ENCODE assay signal across 10 mouse cellular contexts in genomic region chr12:108272143-108272635, GRCm38 (mm10). TPM values are rescaled to one million over a fixed set of nuclear protein-coding genes. Genes with fewer than 3 reads are reported as not detected.
DNase-seq lines count a peak whose midpoint lies in the region; ATAC-seq lines count a peak whose summit lies in the region.
"Had no signal": no experiment of that assay in that cellular context is flagged by ENCODE, and none has a peak within 500 bp of the region (broad histone marks: within the 10 kb centered on the region; RNA-seq: fewer than 3 reads in every experiment).

No protein-coding gene starts in this region.

- H3K4me3 ChIP-seq in kidney, embryonic 14.5 days (ENCODE audit: low read length) = no peak overlapping the region
- no peak overlapping the region for H3K4me3 ChIP-seq in embryonic facial prominence, embryonic 15.5 days (replicated peaks)
- peak overlapping the region; percentile 65 for H3K4me3 ChIP-seq in hindbrain, embryonic 14.5 days (replicated peaks; ENCODE audit: low read length)
- peak overlapping the region; percentile 90 for H3K4me3 ChIP-seq in midbrain, embryonic 15.5 days

- H3K27ac ChIP-seq in kidney, embryonic 14.5 days (ENCODE audit: low read depth, low read length) = no peak overlapping the region
- H3K27ac ChIP-seq in embryonic facial prominence, embryonic 15.5 days (replicated peaks) = no peak overlapping the region
- H3K27ac ChIP-seq in hindbrain, embryonic 14.5 days = no peak overlapping the region
- H3K27ac ChIP-seq in midbrain, embryonic 15.5 days = no peak overlapping the region

- 64% methylated on average over 7 of the region's 7 CpGs for WGBS in kidney, embryonic 14.5 days
- 54% methylated on average over 7 of the region's 7 CpGs for WGBS in embryonic facial prominence, embryonic 15.5 days
- 43% methylated on average over 7 of the region's 7 CpGs for WGBS in hindbrain, embryonic 14.5 days
- 48% methylated on average over 7 of the region's 7 CpGs for WGBS in midbrain, embryonic 15.5 days

- no peak overlapping the region for H3K9ac ChIP-seq in kidney, embryonic 14.5 days (ENCODE audit: low read depth, low read length)
- no peak overlapping the region for H3K9ac ChIP-seq in embryonic facial prominence, embryonic 15.5 days
- peak overlapping the region; percentile 90 for H3K9ac ChIP-seq in hindbrain, embryonic 14.5 days
- peak overlapping the region; percentile 15; the same call in 1 of the 2 replicates for H3K9ac ChIP-seq in midbrain, embryonic 15.5 days

- peaks cover 8% of the 10 kb centered on the region; the same call in 1 of the 2 replicates for H3K27me3 ChIP-seq in kidney, embryonic 14.5 days (ENCODE audit: control insufficient read depth, insufficient read depth, low read length)
- no peaks in the 10 kb centered on the region for H3K27me3 ChIP-seq in embryonic facial prominence, embryonic 15.5 days
- no peaks in the 10 kb centered on the region for H3K27me3 ChIP-seq in hindbrain, embryonic 14.5 days (ENCODE audit: control insufficient read depth, insufficient read depth, low read length)
- H3K27me3 ChIP-seq in midbrain, embryonic 15.5 days (replicated peaks) = no peaks in the 10 kb centered on the region

- peaks cover 36% of the 10 kb centered on the region for H3K4me1 ChIP-seq in kidney, embryonic 14.5 days (ENCODE audit: control insufficient read depth, insufficient read depth, low read length)
- peaks cover 60% of the 10 kb centered on the region for H3K4me1 ChIP-seq in embryonic facial prominence, embryonic 15.5 days
- H3K4me1 ChIP-seq in hindbrain, embryonic 14.5 days (replicated peaks; ENCODE audit: control insufficient read depth, insufficient read depth, low read length) = peaks cover 65% of the 10 kb centered on the region
- peaks cover 71% of the 10 kb centered on the region for H3K4me1 ChIP-seq in midbrain, embryonic 15.5 days

- ATAC-seq in kidney, embryonic 14.5 days (ENCODE audit: low FRiP score, low TSS enrichment) = no peak
- ATAC-seq in embryonic facial prominence, embryonic 15.5 days (ENCODE audit: insufficient number of reproducible peaks, low FRiP score, low TSS enrichment, low read depth) = no peak
- no peak for ATAC-seq in hindbrain, embryonic 14.5 days (ENCODE audit: low FRiP score)
- no peak for ATAC-seq in midbrain, embryonic 15.5 days (replicated peaks)

- H3K4me2 ChIP-seq in kidney, embryonic 14.5 days (replicated peaks; ENCODE audit: low read depth, low read length) = peak overlapping the region; percentile 99; the same call in 1 of the 2 replicates
- peak overlapping the region; percentile 96 for H3K4me2 ChIP-seq in embryonic facial prominence, embryonic 15.5 days (replicated peaks)
- H3K4me2 ChIP-seq in hindbrain, embryonic 14.5 days (replicated peaks) = peak overlapping the region; percentile 97
- peak overlapping the region; percentile 71 for H3K4me2 ChIP-seq in midbrain, embryonic 15.5 days

- no peaks in the 10 kb centered on the region for H3K36me3 ChIP-seq in kidney, embryonic 14.5 days (ENCODE audit: control insufficient read depth, insufficient read depth, low read length)
- H3K36me3 ChIP-seq in embryonic facial prominence, embryonic 15.5 days = no peaks in the 10 kb centered on the region
- 0 out of 2 replicates have a peak, but pooled peaks cover 6% of the 10 kb centered on the region for H3K36me3 ChIP-seq in hindbrain, embryonic 14.5 days (replicated peaks; ENCODE audit: control insufficient read depth, insufficient read depth)
- H3K36me3 ChIP-seq in midbrain, embryonic 15.5 days (replicated peaks) = no peaks in the 10 kb centered on the region

- DNase-seq in kidney, postnatal 14 days = no peak
- no peak for DNase-seq in hindbrain, embryonic 14.5 days (ENCODE audit: low spot score)
- DNase-seq in urinary bladder, postnatal 10 days (ENCODE audit: low spot score) = no peak
- no peak for DNase-seq in embryo, embryonic 11 days
- no peak for DNase-seq in thymus, postnatal 25 days
- DNase-seq: left cerebral cortex, postnatal 4 days; right cerebral cortex, adult 18-20 months had no signal

- no peaks in the 10 kb centered on the region for H3K9me3 ChIP-seq in kidney, embryonic 14.5 days (ENCODE audit: control insufficient read depth, low read length)
- H3K9me3 ChIP-seq in embryonic facial prominence, embryonic 15.5 days (replicated peaks) = no peaks in the 10 kb centered on the region
- H3K9me3 ChIP-seq in hindbrain, embryonic 14.5 days (ENCODE audit: control insufficient read depth, low read length) = no peaks in the 10 kb centered on the region
- no peaks in the 10 kb centered on the region for H3K9me3 ChIP-seq in midbrain, embryonic 15.5 days

RNA-seq across cellular contexts. Expression of gene Ccdc85c, which starts 3.0 kb away (rescaled TPM):
- 9.9 and 11.0 TPM in 2 replicates for polyA plus RNA-seq in kidney, embryonic 14.5 days (2014; fragmentation: Nextera tagmentation; extraction: Ambion mirVana)
- polyA plus RNA-seq in embryonic facial prominence, embryonic 15.5 days (2015; fragmentation: Nextera tagmentation; extraction: Ambion mirVana) = 4.6 and 5.1 TPM in 2 replicates
- 13.9 and 16.5 TPM in 2 replicates for polyA plus RNA-seq in hindbrain, embryonic 14.5 days (2014; fragmentation: Nextera tagmentation; extraction: Ambion mirVana)
- polyA plus RNA-seq in midbrain, embryonic 15.5 days (2015; fragmentation: Nextera tagmentation; extraction: Ambion mirVana) = 15.3 and 15.8 TPM in 2 replicates

RNA-seq across cellular contexts. Expression of gene Hhipl1, which starts 33.9 kb away (rescaled TPM):
- polyA plus RNA-seq in kidney, embryonic 14.5 days (2014; fragmentation: Nextera tagmentation; extraction: Ambion mirVana) = 0.27 and 0.61 TPM in 2 replicates
- polyA plus RNA-seq in embryonic facial prominence, embryonic 15.5 days (2015; fragmentation: Nextera tagmentation; extraction: Ambion mirVana) = 0.62 and 0.67 TPM in 2 replicates
- polyA plus RNA-seq in hindbrain, embryonic 14.5 days (2014; fragmentation: Nextera tagmentation; extraction: Ambion mirVana) = 1.8 and 1.9 TPM in 2 replicates
- polyA plus RNA-seq in midbrain, embryonic 15.5 days (2015; fragmentation: Nextera tagmentation; extraction: Ambion mirVana) = 2.7 and 2.8 TPM in 2 replicates

Comparison
In these comparisons a context has a peak if more than half of its experiments do, and no peak if none do; other contexts are left out.
1. H3K4me3 ChIP-seq: peak in hindbrain, embryonic 14.5 days (single experiment) and midbrain, embryonic 15.5 days (single experiment); none in kidney, embryonic 14.5 days (single experiment) and embryonic facial prominence, embryonic 15.5 days (single experiment).
2. H3K9ac ChIP-seq: peak in hindbrain, embryonic 14.5 days (single experiment) and midbrain, embryonic 15.5 days (single experiment); none in kidney, embryonic 14.5 days (single experiment) and embryonic facial prominence, embryonic 15.5 days (single experiment).
3. Peak in every context shown above with its lines, with median percentiles within 50 percentile points of each other: H3K4me2 ChIP-seq.